Mouse (Mus musculus): Measurements from ENCODE around the gene Ntrk1. TPM values are rescaled to one million over a fixed set of nuclear protein-coding genes. Genes with fewer than 3 reads are reported as not detected.

The Ntrk1 gene
- polyA plus RNA-seq, 1 experiment from 2014 or later = 0.18 TPM

DNA sequence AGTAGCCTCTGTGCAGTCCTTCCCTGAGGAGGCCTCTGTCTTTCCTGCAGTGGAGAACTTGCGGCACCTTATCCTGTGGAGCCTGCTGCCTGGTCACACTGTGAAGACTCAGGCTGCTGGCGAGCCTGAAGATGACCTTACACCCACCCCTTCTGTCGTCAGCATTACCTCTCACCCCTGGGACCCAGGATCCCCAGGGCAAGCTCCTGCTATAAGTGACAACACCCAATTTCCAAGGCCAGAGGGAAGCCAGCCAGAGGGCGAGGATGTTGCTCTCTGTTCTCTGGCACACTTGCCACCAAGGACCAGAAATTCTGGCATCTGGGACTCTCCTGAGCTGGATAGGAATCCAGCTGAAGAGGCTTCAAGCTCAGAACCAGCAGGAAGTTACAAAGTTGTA lies 61.9 kb downstream of the Ntrk1 start:
- H3K4me3 ChIP-seq (ENCODE audit: low read depth, low read length) = no peak overlapping the region
- TF ChIP-seq CTCF (IDR thresholded peaks at IDR 0.05; ENCODE audit: low read depth) = no peak
- H3K36me3 ChIP-seq (ENCODE audit: control insufficient read depth, insufficient read depth) = peaks cover 95% of the 10 kb centered on the region
- ATAC-seq = no peak
- H3K27ac ChIP-seq (ENCODE audit: low read depth, low read length) = no peak overlapping the region
- no peak overlapping the region for H3K9ac ChIP-seq (ENCODE audit: low read depth, low read length)
- WGBS = 70% methylated on average over 4 of the region's 4 CpGs
- no peaks in the 10 kb centered on the region for H3K27me3 ChIP-seq (replicated peaks; ENCODE audit: control insufficient read depth, insufficient read depth, low read length)
- no peaks in the 10 kb centered on the region for H3K4me1 ChIP-seq (replicated peaks; ENCODE audit: control insufficient read depth, insufficient read depth, low read length)
- no peak overlapping the region for H3K4me2 ChIP-seq (replicated peaks; ENCODE audit: low read depth)
- H3K9me3 ChIP-seq (ENCODE audit: control insufficient read depth) = no peaks in the 10 kb centered on the region

GRCm38 (mm10) chr3:87728696-87729095 lies 66.3 kb downstream of the Ntrk1 start:
- no peak overlapping the region for H3K27ac ChIP-seq (ENCODE audit: low read depth, low read length)

More at GRCm38 (mm10) chr3:87728696-87729095, 66.3 kb downstream of the Ntrk1 start:
- Histone ChIP-seq H3K4me3 (ENCODE audit: low read depth, low read length) (no peak overlapping the region), H3K4me1 (replicated peaks; ENCODE audit: control insufficient read depth, insufficient read depth, low read length) (no peaks in the 10 kb centered on the region), H3K9me3 (ENCODE audit: control insufficient read depth) (no peaks in the 10 kb centered on the region), H3K27me3 (replicated peaks; ENCODE audit: control insufficient read depth, insufficient read depth, low read length) (no peaks in the 10 kb centered on the region), H3K36me3 (ENCODE audit: control insufficient read depth, insufficient read depth) (peaks cover 92% of the 10 kb centered on the region), H3K4me2 (replicated peaks; ENCODE audit: low read depth) (no peak overlapping the region), H3K9ac (ENCODE audit: low read depth, low read length) (no peak overlapping the region)
- no peak for ATAC-seq
- TF ChIP-seq CTCF (IDR thresholded peaks at IDR 0.05; ENCODE audit: low read depth) = no peak
- 70% methylated on average over 6 of the region's 6 CpGs for WGBS

Other genes starting within 250 kb of the Ntrk1 start
- 6.5 and 7.6 TPM in 2 replicates for gene Arhgef11, start 177.6 kb downstream of the Ntrk1 start, polyA plus RNA-seq (2015; fragmentation: Nextera tagmentation; extraction: Ambion mirVana)
- 0.23 and 0.34 TPM in 2 replicates for gene Lrrc71, start 46.5 kb downstream of the Ntrk1 start, polyA plus RNA-seq (2015; fragmentation: Nextera tagmentation; extraction: Ambion mirVana)
- gene Insrr, start 1.8 kb upstream of the Ntrk1 start, polyA plus RNA-seq (2015; fragmentation: Nextera tagmentation; extraction: Ambion mirVana) = 0.05 TPM in 2 replicates
- gene Pear1, start 29.1 kb upstream of the Ntrk1 start, polyA plus RNA-seq (2015; fragmentation: Nextera tagmentation; extraction: Ambion mirVana) = 7.7 and 10.1 TPM in 2 replicates
- gene Sh2d2a, start 51.6 kb upstream of the Ntrk1 start, polyA plus RNA-seq (2015; fragmentation: Nextera tagmentation; extraction: Ambion mirVana) = 0.17 and 0.47 TPM in 2 replicates
- 7.9 and 8.0 TPM in 2 replicates for gene Prcc, start 90.4 kb upstream of the Ntrk1 start, polyA plus RNA-seq (2015; fragmentation: Nextera tagmentation; extraction: Ambion mirVana)
- gene Hdgf, start 111.2 kb upstream of the Ntrk1 start, polyA plus RNA-seq (2015; fragmentation: Nextera tagmentation; extraction: Ambion mirVana) = 93.8 and 107 TPM in 2 replicates
- gene Mrpl24, start 124.3 kb upstream of the Ntrk1 start, polyA plus RNA-seq (2015; fragmentation: Nextera tagmentation; extraction: Ambion mirVana) = 74.9 and 79.5 TPM in 2 replicates
- gene Isg20l2, start 135.2 kb upstream of the Ntrk1 start, polyA plus RNA-seq (2015; fragmentation: Nextera tagmentation; extraction: Ambion mirVana) = 13.9 and 14.1 TPM in 2 replicates
- 5.8 and 6.1 TPM in 2 replicates for gene Rrnad1, start 135.6 kb upstream of the Ntrk1 start, polyA plus RNA-seq (2015; fragmentation: Nextera tagmentation; extraction: Ambion mirVana)
- gene Crabp2, start 153.5 kb upstream of the Ntrk1 start, polyA plus RNA-seq (2015; fragmentation: Nextera tagmentation; extraction: Ambion mirVana) = 0.81 and 1.9 TPM in 2 replicates
- gene Nes, start 175.9 kb upstream of the Ntrk1 start, polyA plus RNA-seq (2015; fragmentation: Nextera tagmentation; extraction: Ambion mirVana) = 9.2 and 9.5 TPM in 2 replicates
- gene Bcan, start 205.1 kb upstream of the Ntrk1 start, polyA plus RNA-seq (2015; fragmentation: Nextera tagmentation; extraction: Ambion mirVana) = 0.17 and 0.24 TPM in 2 replicates
- not detected in 2 replicates for gene Hapln2, start 232.4 kb upstream of the Ntrk1 start, polyA plus RNA-seq (2015; fragmentation: Nextera tagmentation; extraction: Ambion mirVana)
- gene Gpatch4, start 247.9 kb upstream of the Ntrk1 start, polyA plus RNA-seq (2015; fragmentation: Nextera tagmentation; extraction: Ambion mirVana) = 13.6 and 16.8 TPM in 2 replicates